Mouse (Mus musculus): ENCODE measurements at regions not wholly inside any gene's neighbourhood (a gene's known extent, or its start where the extent isn't known, plus 50 kb on each side); places are given as distances from the start of the nearest gene placed in this dataset.

GRCm38 (mm10) chr4:31744431-31744830 is 219.5 kb upstream of the Map3k7 start:
- Histone ChIP-seq H3K4me3 (ENCODE audit: control insufficient read depth in 1 of 2, insufficient read depth in 1 of 2, low read depth in 2 of 2, low read length in 2 of 2) (no peak overlapping the region), H3K9me3 (replicated peaks; ENCODE audit: insufficient read depth, low read length) (no peaks in the 10 kb centered on the region), H3K27me3 (ENCODE audit: control insufficient read depth in 1 of 2, insufficient read depth in 2 of 2, low read length in 2 of 2) (no peaks in the 10 kb centered on the region), H3K4me1 (ENCODE audit: control insufficient read depth in 1 of 2, insufficient read depth in 2 of 2, low read length in 2 of 2) (no peaks in the 10 kb centered on the region), H3K27ac (ENCODE audit: control insufficient read depth, low read depth, low read length) (no peak overlapping the region), H3K79me2 (ENCODE audit: control insufficient read depth, insufficient read depth, low read length, poor library complexity) (no peaks in the 10 kb centered on the region), H3K9ac (ENCODE audit: control insufficient read depth, low read depth, low read length, poor library complexity, severe bottlenecking) (no peak overlapping the region), H3K36me3 (ENCODE audit: control insufficient read depth in 1 of 2, insufficient read depth in 2 of 2, low read length in 2 of 2) (no peaks in the 10 kb centered on the region)
- TF ChIP-seq TBP (IDR thresholded peaks at IDR 0.05; ENCODE audit: low read depth, low read length) = no peak
- TF ChIP-seq MEF2A (IDR thresholded peaks at IDR 0.05; ENCODE audit: extremely low read depth, insufficient replicate concordance, low read depth, low read length, poor library complexity, severe bottlenecking) = no peak
- TF ChIP-seq USF2 (IDR thresholded peaks at IDR 0.05; ENCODE audit: borderline replicate concordance in 1 of 2, insufficient read depth in 1 of 2, low read depth in 1 of 2, low read length in 2 of 2) = no peak
- TF ChIP-seq KAT2A (conservative IDR thresholded peaks at IDR 0.05; ENCODE audit: low read depth, low read length) = no peak
- no peak for TF ChIP-seq JUND (IDR thresholded peaks at IDR 0.05; ENCODE audit: low read depth, low read length)
- no peak for TF ChIP-seq TCF12 (IDR thresholded peaks at IDR 0.05; ENCODE audit: low read depth, low read length)
- TF ChIP-seq POLR2AphosphoS2 (IDR thresholded peaks at IDR 0.05; ENCODE audit: low read length) = no peak
- no peak for TF ChIP-seq MYB (IDR thresholded peaks at IDR 0.05; ENCODE audit: low read depth, low read length)
- TF ChIP-seq ETS1 (IDR thresholded peaks at IDR 0.05; ENCODE audit: low read depth, low read length) = no peak
- TF ChIP-seq E2F4 (IDR thresholded peaks at IDR 0.05; ENCODE audit: borderline replicate concordance, low read depth, low read length) = no peak
- TF ChIP-seq BHLHE40 (IDR thresholded peaks at IDR 0.05; ENCODE audit: borderline replicate concordance, low read depth, low read length) = no peak
- DNase-seq (ENCODE audit: low read depth, low spot score) = no peak

- Histone ChIP-seq H3K4me3 (ENCODE audit: control insufficient read depth in 1 of 2, insufficient read depth in 1 of 2, low read depth in 2 of 2, low read length in 2 of 2) (no peak overlapping the region), H3K36me3 (ENCODE audit: control insufficient read depth in 1 of 2, insufficient read depth in 2 of 2, low read length in 2 of 2) (no peaks in the 10 kb centered on the region), H3K27me3 (ENCODE audit: control insufficient read depth in 1 of 2, insufficient read depth in 2 of 2, low read length in 2 of 2) (no peaks in the 10 kb centered on the region), H3K27ac (ENCODE audit: control insufficient read depth, low read depth, low read length) (no peak overlapping the region), H3K9me3 (replicated peaks; ENCODE audit: insufficient read depth, low read length) (no peaks in the 10 kb centered on the region), H3K9ac (ENCODE audit: control insufficient read depth, low read depth, low read length, poor library complexity, severe bottlenecking) (no peak overlapping the region), H3K79me2 (ENCODE audit: control insufficient read depth, insufficient read depth, low read length, poor library complexity) (no peaks in the 10 kb centered on the region), H3K4me1 (ENCODE audit: control insufficient read depth in 1 of 2, insufficient read depth in 2 of 2, low read length in 2 of 2) (no peaks in the 10 kb centered on the region)
- TF ChIP-seq GABPA (IDR thresholded peaks at IDR 0.05; ENCODE audit: low read depth, low read length) = no peak
- 0 out of 2 replicates have a peak, but pooled peaks have one; percentile 1 for TF ChIP-seq TAL1 (IDR thresholded peaks at IDR 0.05; ENCODE audit: low read length)
- DNase-seq (ENCODE audit: low read depth, low spot score) = no peak
Observed at GRCm38 (mm10) chr4:31753677-31754312, 210.1 kb upstream of the Map3k7 start.

GRCm38 (mm10) chr4:31757126-31757525 is 206.8 kb upstream of the Map3k7 start:
- Histone ChIP-seq H3K79me2 (ENCODE audit: control insufficient read depth, insufficient read depth, low read length, poor library complexity) (no peaks in the 10 kb centered on the region), H3K9ac (ENCODE audit: control insufficient read depth, low read depth, low read length, poor library complexity, severe bottlenecking) (no peak overlapping the region), H3K27me3 (ENCODE audit: control insufficient read depth in 1 of 2, insufficient read depth in 2 of 2, low read length in 2 of 2) (no peaks in the 10 kb centered on the region), H3K9me3 (replicated peaks; ENCODE audit: insufficient read depth, low read length) (no peaks in the 10 kb centered on the region), H3K36me3 (ENCODE audit: control insufficient read depth in 1 of 2, insufficient read depth in 2 of 2, low read length in 2 of 2) (no peaks in the 10 kb centered on the region), H3K4me1 (ENCODE audit: control insufficient read depth in 1 of 2, insufficient read depth in 2 of 2, low read length in 2 of 2) (no peaks in the 10 kb centered on the region), H3K27ac (ENCODE audit: control insufficient read depth, low read depth, low read length) (no peak overlapping the region), H3K4me3 (ENCODE audit: control insufficient read depth in 1 of 2, insufficient read depth in 1 of 2, low read depth in 2 of 2, low read length in 2 of 2) (no peak overlapping the region)
- DNase-seq (ENCODE audit: low read depth, low spot score) = no peak
- TF ChIP-seq MYB (IDR thresholded peaks at IDR 0.05; ENCODE audit: low read depth, low read length) (no peak), TBP (IDR thresholded peaks at IDR 0.05; ENCODE audit: low read depth, low read length) (no peak), RAD21 (IDR thresholded peaks at IDR 0.05; ENCODE audit: low read depth, low read length) (no peak), CHD1 (IDR thresholded peaks at IDR 0.05; ENCODE audit: low read depth, low read length) (no peak), CTCF (IDR thresholded peaks at IDR 0.05 in 2 of 3, conservative IDR thresholded peaks at IDR 0.05 in 1 of 3; ENCODE audit: control insufficient read depth in 1 of 3, insufficient read depth in 1 of 3, low read depth in 2 of 3, low read length in 3 of 3, poor library complexity in 1 of 3, severe bottlenecking in 1 of 3) (no peak), ZNF384 (IDR thresholded peaks at IDR 0.05; ENCODE audit: low read depth, low read length) (no peak), POLR2AphosphoS2 (IDR thresholded peaks at IDR 0.05; ENCODE audit: low read length) (no peak), NRF1 (IDR thresholded peaks at IDR 0.05; ENCODE audit: insufficient read depth, low read depth, low read length, poor library complexity, severe bottlenecking) (no peak), RCOR1 (IDR thresholded peaks at IDR 0.05; ENCODE audit: low read depth, low read length) (no peak), GATA1 (IDR thresholded peaks at IDR 0.05; ENCODE audit: low read depth, low read length) (no peak), CHD2 (IDR thresholded peaks at IDR 0.05; ENCODE audit: low read length) (no peak)

Data from MEL (cell line).